Mouse (Mus musculus) stomach, postnatal 0 days (tissue): ENCODE measurements around the gene Tatdn2.

ENCODE experiments used
- CTCF ChIP-seq: IDR thresholded peaks from 2 replicates; pipeline ENCODE4 v1.5.1; 2016; ENCODE audit warnings: antibody characterized with exemption, low read depth, mild to moderate bottlenecking, moderate library complexity
- EP300 ChIP-seq: optimal IDR thresholded peaks from 2 replicates; pipeline ENCODE3; 2016; ENCODE audit warnings: antibody characterized with exemption

DNA sequence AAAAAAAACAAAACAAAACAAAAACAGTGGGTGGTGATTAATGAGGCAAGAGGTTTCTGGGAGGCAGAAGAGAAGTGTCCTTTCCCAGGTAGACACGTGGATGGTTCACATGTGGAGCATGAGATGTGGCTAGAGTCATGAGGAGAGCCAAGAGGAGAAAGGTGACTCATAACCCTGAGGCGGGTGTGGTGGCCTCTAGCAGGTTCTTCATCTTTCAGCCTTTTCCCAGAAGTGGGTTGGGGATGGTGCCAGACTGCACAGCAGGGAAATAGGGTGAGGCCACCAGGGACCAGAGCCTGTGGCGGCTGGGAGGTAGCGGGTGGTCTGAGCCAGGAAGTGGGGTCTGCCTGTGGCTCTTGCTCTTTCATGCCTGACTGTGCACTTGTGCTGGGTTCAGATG, 21.6 kb upstream of the Tatdn2 start:
- TF ChIP-seq CTCF (no peak), EP300 (no peak)
